Mouse (Mus musculus): Measurements from ENCODE around the gene 2310030G06Rik.

The 2310030G06Rik gene

GRCm38 (mm10) chr9:50700921-50701691 lies 45.2 kb downstream of the 2310030G06Rik start:
- peak; percentile 20 for DNase-seq (ENCODE audit: low read depth)

GRCm38 (mm10) chr9:50698418-50699409 lies 47.6 kb downstream of the 2310030G06Rik start:
- DNase-seq (ENCODE audit: low read depth), result no peak

- no peak for DNase-seq (ENCODE audit: low read depth)
Observed at GRCm38 (mm10) chr9:50697706-50698041, 48.7 kb downstream of the 2310030G06Rik start.

- no peak for DNase-seq (ENCODE audit: low read depth)
Observed at GRCm38 (mm10) chr9:50696851-50697705, 49.3 kb downstream of the 2310030G06Rik start.

GRCm38 (mm10) chr9:50695153-50695552 lies 51.2 kb downstream of the 2310030G06Rik start:
- no peak for DNase-seq (ENCODE audit: low read depth)

- peak; percentile 33 for DNase-seq (ENCODE audit: low read depth)
Observed at GRCm38 (mm10) chr9:50693631-50694030, 52.7 kb downstream of the 2310030G06Rik start.

- no peak for DNase-seq (ENCODE audit: low read depth)
Observed at GRCm38 (mm10) chr9:50692626-50693580, 53.4 kb downstream of the 2310030G06Rik start.

Data from 416B (cell line).